Mouse (Mus musculus) forebrain, embryonic 12.5 days (tissue): Measurements from ENCODE around the gene Plscr1. TPM values are rescaled to one million over a fixed set of nuclear protein-coding genes. Genes with fewer than 3 reads are reported as not detected.

Experiments
- ATAC-seq: fragments of 200-750 bp; cut with Nextera tagmentation; 2 replicates; pipeline ENCODE4 v1.8.0; 2017; ENCODE audit warnings: moderate TSS enrichment; ENCODE audit not compliant: low FRiP score
- H3K27ac ChIP-seq: fragments of 300-500 bp; sonication (generic); 2 replicates; pipeline ENCODE4 v1.5.1; 2016; ENCODE audit warnings: mild to moderate bottlenecking
- H3K27me3 ChIP-seq: fragments of 300-500 bp; sonication (generic); 2 replicates; pipeline ENCODE4 v1.6.1; 2016; ENCODE audit warnings: mild to moderate bottlenecking
- H3K36me3 ChIP-seq: fragments of 300-500 bp; sonication (generic); replicated peaks from 2 replicates; pipeline ENCODE4 v1.6.1; 2016; ENCODE audit warnings: mild to moderate bottlenecking
- H3K4me1 ChIP-seq: fragments of 300-500 bp; sonication (generic); 2 replicates; pipeline ENCODE4 v1.6.1; 2016
- H3K4me2 ChIP-seq: fragments of 300-500 bp; sonication (generic); 2 replicates; pipeline ENCODE4 v1.6.1; 2016; ENCODE audit warnings: mild to moderate bottlenecking, moderate library complexity
- H3K4me3 ChIP-seq: fragments of 300-500 bp; sonication (generic); replicated peaks from 2 replicates; pipeline ENCODE4 v1.5.1; 2016; ENCODE audit warnings: mild to moderate bottlenecking
- H3K9ac ChIP-seq: fragments of 300-500 bp; sonication (generic); 2 replicates; pipeline ENCODE4 v1.6.1; 2016; ENCODE audit warnings: mild to moderate bottlenecking
- H3K9me3 ChIP-seq: fragments of 300-500 bp; sonication (generic); 2 replicates; pipeline ENCODE4 v1.6.1; 2016
- WGBS: fragments of 180-500 bp; shearing (Covaris S2); methylation state at CpG from one replicate; pipeline ENCODE4 v1.1.7; 2016; 5-methylcytosine and 5-hydroxymethylcytosine counted together
- polyA plus RNA-seq: library from polyadenylated mRNA; unstranded; fragments of >200 nt; fragmentation: Nextera tagmentation; extraction: Ambion mirVana; gene quantifications from 2 replicates; pipeline ENCODE4 v1.2.1, GENCODE M21; 2016

The Plscr1 gene
- polyA plus RNA-seq, 1 experiment from 2014 or later = 21.7 TPM

DNA sequence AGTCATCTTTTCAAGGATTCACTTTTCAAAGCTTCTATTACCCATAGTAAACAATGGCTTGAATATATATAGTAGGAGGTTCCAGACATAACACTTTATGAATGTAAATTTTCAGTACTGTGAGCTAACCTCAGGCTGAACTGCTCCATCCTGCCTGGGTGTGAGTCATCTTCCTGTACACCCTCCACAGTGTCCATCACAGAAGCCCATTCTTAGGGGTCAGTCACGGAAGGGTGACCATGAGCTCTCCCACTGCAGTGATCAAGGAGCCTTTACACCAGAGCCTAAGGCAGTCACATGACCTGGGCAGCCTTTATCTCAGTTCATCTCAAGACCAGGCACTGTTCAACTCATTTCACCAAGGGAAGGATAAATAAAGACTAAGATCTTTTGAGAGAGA lies 18.2 kb downstream of the Plscr1 start:
- Histone ChIP-seq H3K27me3 (no peaks in the 10 kb centered on the region), H3K4me3 (no peak overlapping the region), H3K4me1 (no peaks in the 10 kb centered on the region), H3K4me2 (no peak overlapping the region), H3K27ac (no peak overlapping the region), H3K9me3 (no peaks in the 10 kb centered on the region), H3K9ac (no peak overlapping the region), H3K36me3 (peaks cover 24% of the 10 kb centered on the region)
- no peak for ATAC-seq
- WGBS = 89% methylated on average over 1 of the region's 1 CpGs

DNA sequence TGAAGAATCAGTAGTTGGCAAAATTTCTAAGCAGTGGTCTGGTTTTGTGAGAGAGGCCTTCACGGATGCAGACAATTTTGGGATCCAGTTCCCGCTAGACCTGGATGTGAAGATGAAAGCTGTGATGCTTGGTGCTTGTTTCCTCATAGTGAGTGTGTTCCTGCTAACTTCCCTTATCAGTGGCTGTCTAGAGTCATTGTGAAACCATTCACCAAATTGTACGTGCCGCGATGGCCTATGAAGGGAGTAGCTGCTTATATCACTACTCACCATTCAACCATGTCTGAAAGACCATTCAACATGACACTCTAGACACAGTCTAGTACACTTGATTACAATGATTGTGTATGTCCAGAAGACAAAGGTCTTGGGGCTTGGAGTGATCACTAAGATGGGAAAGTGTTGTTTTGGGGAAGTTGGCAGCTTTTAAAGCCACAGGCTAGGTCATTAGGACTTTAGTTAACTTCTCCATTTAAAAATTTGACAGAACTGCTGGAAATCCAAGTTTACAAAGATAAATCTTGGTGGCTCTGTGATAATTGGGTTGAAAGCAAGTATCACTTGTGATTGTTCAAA lies 20.4 kb downstream of the Plscr1 start:
- no peak overlapping the region for H3K4me2 ChIP-seq
- no peaks in the 10 kb centered on the region for H3K4me1 ChIP-seq
- ATAC-seq = no peak
- WGBS = 94% methylated on average over 5 of the region's 5 CpGs
- no peak overlapping the region for H3K4me3 ChIP-seq
- H3K9me3 ChIP-seq = no peaks in the 10 kb centered on the region
- H3K27me3 ChIP-seq = no peaks in the 10 kb centered on the region
- no peak overlapping the region for H3K27ac ChIP-seq
- H3K9ac ChIP-seq = no peak overlapping the region
- H3K36me3 ChIP-seq = peaks cover 24% of the 10 kb centered on the region

DNA sequence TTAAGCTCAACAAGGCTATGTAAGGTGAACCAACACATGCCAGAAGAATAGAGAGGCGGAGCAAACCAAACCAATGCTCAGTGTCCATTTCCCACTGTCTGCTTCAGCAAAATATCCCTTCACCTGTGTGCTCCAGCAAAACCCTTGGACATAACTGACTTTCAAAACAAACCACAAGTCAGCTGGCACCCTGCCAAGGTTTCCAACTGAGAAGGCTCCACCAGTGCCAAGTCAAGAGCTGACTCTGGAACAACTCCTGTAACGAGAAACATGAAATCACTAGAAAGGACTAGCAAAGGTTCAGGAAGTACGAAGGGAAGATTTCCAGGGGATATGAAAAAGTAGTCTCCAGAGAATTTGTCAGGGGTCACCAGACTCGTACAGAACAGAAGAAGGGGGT lies 21.4 kb downstream of the Plscr1 start:
- peaks cover 24% of the 10 kb centered on the region for H3K36me3 ChIP-seq
- ATAC-seq = no peak
- H3K27ac ChIP-seq = no peak overlapping the region
- H3K27me3 ChIP-seq = no peaks in the 10 kb centered on the region
- H3K4me1 ChIP-seq = no peaks in the 10 kb centered on the region
- 56% methylated on average over 4 of the region's 4 CpGs for WGBS
- H3K4me2 ChIP-seq = no peak overlapping the region
- H3K9ac ChIP-seq = no peak overlapping the region
- H3K4me3 ChIP-seq = no peak overlapping the region
- H3K9me3 ChIP-seq = no peaks in the 10 kb centered on the region

DNA sequence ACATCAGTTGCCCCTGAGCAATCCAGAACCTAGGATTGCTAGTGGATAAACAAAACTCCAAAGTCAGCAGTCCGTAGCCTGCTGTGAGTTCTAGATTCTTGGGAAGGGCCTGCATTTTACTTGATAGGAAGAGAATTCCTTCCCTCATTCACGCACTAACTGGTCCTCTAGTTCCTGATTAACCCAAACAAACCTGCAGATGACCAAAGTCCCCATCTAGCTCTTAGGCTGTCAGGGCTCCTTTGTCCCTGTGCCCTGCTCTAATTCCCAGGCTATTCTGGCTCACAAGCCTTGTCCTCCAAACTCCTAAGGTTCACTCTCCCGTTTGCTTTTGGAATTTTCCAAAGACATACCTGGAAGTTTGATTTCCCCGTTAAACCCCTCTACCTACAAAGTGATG lies 23.1 kb downstream of the Plscr1 start:
- H3K4me1 ChIP-seq = no peaks in the 10 kb centered on the region
- no peak overlapping the region for H3K4me2 ChIP-seq
- WGBS = 91% methylated on average over 4 of the region's 4 CpGs
- no peak overlapping the region for H3K4me3 ChIP-seq
- H3K27ac ChIP-seq = no peak overlapping the region
- peaks cover 20% of the 10 kb centered on the region for H3K36me3 ChIP-seq
- no peaks in the 10 kb centered on the region for H3K27me3 ChIP-seq
- H3K9ac ChIP-seq = no peak overlapping the region
- no peaks in the 10 kb centered on the region for H3K9me3 ChIP-seq
- no peak for ATAC-seq

DNA sequence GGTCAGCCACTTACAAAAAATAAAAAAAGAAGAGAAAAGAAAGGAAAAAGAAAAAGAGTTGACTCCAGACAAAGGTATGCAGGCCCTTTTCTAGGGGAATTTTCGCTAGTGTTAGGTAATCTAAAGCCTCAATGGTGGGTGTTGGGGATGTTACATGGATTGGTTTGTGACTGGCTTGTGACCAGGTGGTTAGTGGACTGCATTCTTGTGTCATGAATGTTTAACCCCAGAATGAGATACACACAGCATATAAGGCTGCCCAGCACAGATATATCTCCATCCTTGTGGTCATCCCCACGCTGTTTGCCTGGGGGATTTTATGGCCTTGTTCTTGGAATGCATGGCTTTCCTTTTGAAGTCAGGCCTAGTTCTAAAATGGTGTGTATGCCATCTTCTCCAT lies 23.7 kb downstream of the Plscr1 start:
- Histone ChIP-seq H3K27me3 (no peaks in the 10 kb centered on the region), H3K4me1 (no peaks in the 10 kb centered on the region), H3K4me2 (no peak overlapping the region), H3K9ac (no peak overlapping the region), H3K9me3 (no peaks in the 10 kb centered on the region), H3K4me3 (no peak overlapping the region), H3K36me3 (peaks cover 17% of the 10 kb centered on the region), H3K27ac (no peak overlapping the region)
- no peak for ATAC-seq
- 88% methylated on average over 2 of the region's 2 CpGs for WGBS

DNA sequence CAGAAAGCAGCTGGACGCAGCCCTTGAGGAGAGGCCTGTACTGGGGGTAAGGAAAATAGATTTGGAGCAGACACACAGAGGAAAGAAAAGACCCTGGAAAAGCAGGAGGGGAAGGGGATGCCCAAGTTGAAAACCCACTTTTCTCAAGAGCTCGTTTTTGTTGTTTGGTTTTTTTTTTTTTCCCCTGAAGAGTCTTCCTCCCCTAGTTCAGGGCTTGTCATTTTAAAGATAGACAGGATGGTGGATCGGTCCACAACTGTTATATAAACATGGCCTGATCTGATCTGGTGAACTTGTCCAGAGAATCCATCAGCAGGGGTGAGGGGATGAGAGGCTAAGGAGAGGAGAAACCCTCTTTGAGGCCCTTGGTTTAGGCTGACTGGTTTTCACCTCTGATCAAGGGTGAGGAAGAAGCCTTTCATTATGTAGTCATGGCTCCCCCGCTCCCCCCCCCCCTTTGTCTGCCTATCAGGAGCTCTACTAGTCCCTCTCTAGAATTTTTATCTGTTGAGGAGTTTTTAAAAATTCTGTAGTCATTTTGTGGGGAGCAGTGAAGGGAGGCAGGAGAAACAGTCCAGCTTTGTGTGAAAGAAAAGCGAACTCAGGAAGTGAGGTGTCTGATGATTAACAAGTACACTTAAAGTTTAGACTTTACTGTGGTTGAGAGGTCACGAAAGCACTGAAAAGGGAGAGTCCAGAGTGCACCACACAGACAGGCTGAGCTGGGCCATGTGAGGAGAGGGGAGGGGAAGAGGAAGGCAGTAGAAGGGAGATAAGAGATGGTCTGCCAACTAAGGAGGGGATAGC lies 24.6 kb downstream of the Plscr1 start:
- no peak for ATAC-seq
- no peaks in the 10 kb centered on the region for H3K27me3 ChIP-seq
- H3K27ac ChIP-seq = no peak overlapping the region
- H3K4me3 ChIP-seq = no peak overlapping the region
- H3K36me3 ChIP-seq = peaks cover 11% of the 10 kb centered on the region; the same call in 1 of the 2 replicates
- WGBS = 77% methylated on average over 6 of the region's 6 CpGs
- H3K4me2 ChIP-seq = no peak overlapping the region
- no peak overlapping the region for H3K9ac ChIP-seq
- H3K4me1 ChIP-seq = no peaks in the 10 kb centered on the region
- no peaks in the 10 kb centered on the region for H3K9me3 ChIP-seq

DNA sequence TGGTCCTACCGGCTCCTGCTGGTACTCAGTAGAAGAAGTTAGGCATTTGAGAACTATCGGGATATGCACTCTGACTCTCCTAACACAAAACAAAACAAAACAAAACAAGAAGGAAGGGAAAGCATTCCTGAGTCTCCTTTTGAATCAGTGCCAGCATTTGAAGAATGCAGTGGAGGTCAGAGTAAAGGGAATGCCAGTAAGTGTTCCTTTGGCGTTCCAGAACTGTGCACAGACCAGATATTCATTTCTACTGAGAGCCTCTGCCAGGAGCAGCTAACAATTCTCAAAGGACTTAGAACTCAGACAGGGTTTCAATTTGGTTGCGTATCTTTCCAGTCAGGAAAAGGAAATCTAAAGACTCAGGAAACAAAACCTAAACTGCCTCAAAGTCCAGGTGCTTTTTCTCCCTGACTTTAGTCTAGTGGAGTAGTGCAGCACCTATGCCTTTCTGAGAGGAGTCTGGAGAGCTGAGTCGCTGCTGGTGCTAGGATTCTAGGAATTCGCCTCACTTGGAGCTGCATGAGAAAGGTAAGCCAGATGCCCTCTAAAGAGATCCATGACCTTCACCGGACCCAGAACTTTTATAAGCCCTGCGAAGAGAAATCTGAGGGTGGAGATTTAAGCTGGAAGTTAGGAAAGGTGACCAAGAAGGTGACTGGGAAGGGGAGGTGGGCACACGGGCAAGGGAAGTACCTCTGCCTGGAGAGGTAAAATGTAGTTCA lies 26.1 kb downstream of the Plscr1 start, which contains the start of gene Plscr2:
TSS of gene Plscr2 (plus strand) at position 117 of the 722 bp plus-strand sequence.
- H3K4me3 ChIP-seq = no peak within 1 kb of the TSS
- WGBS = 79% methylated on average over 9 of the region's 9 CpGs
- H3K4me2 ChIP-seq = no peak within 1 kb of the TSS
- H3K27ac ChIP-seq = no peak within 1 kb of the TSS
- H3K9ac ChIP-seq = no peak within 1 kb of the TSS
- 0 out of 2 replicates have a peak, but pooled peaks cover 4% of the 10 kb centered on the region for H3K36me3 ChIP-seq
- no peaks in the 10 kb centered on the region for H3K4me1 ChIP-seq
- ATAC-seq = no peak
- no peaks in the 10 kb centered on the region for H3K9me3 ChIP-seq
- H3K27me3 ChIP-seq = no peaks in the 10 kb centered on the region

DNA sequence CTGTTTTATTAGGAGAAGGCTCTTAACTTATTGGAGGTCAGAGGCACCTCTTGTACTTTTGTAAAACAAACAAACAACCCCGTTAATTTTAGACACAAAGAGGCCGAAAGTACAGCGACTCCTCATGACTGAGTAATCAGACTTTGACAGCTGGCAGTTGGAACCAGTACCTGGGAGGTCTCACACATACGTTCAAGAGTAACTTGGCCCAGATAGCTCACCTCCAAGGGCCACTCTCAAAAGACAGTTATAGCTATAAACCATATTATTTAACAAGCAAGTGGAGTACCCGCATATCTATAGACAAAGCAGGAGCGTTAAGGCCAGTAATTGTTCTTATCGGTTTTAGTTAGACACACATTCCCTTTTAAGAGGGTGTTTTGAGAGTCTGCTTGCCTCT lies 26.8 kb downstream of the Plscr1 start:
- Histone ChIP-seq H3K9ac (no peak overlapping the region), H3K9me3 (no peaks in the 10 kb centered on the region), H3K4me2 (no peak overlapping the region), H3K4me3 (no peak overlapping the region), H3K27me3 (no peaks in the 10 kb centered on the region), H3K36me3 (no peaks in the 10 kb centered on the region), H3K4me1 (no peaks in the 10 kb centered on the region), H3K27ac (no peak overlapping the region)
- 82% methylated on average over 7 of the region's 7 CpGs for WGBS
- no peak for ATAC-seq

DNA sequence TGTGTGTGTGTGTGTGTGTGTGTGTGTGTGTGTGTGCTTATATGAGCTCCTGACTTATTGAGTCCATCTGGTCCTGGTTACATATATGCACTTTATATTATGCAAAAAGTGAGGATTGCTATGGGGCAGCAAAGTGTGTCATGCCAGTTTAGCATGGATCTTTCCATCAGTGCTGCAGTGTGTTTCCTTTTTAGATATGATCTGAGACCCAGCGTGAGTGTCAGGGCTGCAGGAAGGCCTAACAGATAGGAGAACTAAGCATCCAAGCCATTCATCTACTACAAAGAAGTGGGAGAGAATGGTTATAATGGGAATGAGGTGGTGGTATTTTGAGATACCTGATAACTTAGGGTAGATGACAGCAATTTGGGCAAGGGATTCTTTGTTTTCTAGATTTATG lies 30.5 kb downstream of the Plscr1 start:
- H3K9me3 ChIP-seq = no peaks in the 10 kb centered on the region
- ATAC-seq = no peak

DNA sequence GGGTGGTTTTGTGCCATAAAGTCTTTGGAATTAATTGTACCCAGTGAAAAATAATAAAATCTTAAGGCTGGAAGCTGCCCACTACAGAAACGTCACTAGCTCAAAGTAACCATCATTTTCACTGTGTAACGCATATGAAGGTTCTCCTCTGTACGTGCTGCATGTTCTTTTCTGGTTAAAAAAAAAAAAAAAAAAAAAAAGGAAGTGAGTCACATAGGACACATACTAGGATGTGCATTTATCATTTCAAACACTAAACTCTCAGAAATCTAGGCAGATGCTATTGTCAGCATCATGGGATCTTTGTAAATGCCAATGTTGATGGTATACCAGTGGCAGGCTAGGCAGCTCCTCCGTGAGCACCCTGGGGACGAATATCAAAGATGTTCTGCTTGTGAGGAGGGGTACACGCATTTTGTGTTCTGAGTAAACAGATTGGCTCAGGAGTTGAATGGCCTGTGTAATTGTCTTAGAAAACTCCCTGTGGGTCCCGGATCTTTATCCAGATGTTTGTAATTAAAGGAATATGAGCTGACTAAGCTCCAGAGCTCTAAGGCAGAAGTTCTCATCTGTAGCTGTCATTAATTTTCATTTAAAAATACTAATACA lies 33.1 kb downstream of the Plscr1 start:
- ATAC-seq = no peak

More for the DNA sequence above, 30.5 kb downstream of the Plscr1 start:
- Histone ChIP-seq H3K9ac (no peak overlapping the region), H3K36me3 (no peaks in the 10 kb centered on the region), H3K4me3 (no peak overlapping the region), H3K4me2 (no peak overlapping the region), H3K4me1 (no peaks in the 10 kb centered on the region), H3K27me3 (no peaks in the 10 kb centered on the region), H3K27ac (no peak overlapping the region)
- 90% methylated on average over 1 of the region's 1 CpGs for WGBS

DNA sequence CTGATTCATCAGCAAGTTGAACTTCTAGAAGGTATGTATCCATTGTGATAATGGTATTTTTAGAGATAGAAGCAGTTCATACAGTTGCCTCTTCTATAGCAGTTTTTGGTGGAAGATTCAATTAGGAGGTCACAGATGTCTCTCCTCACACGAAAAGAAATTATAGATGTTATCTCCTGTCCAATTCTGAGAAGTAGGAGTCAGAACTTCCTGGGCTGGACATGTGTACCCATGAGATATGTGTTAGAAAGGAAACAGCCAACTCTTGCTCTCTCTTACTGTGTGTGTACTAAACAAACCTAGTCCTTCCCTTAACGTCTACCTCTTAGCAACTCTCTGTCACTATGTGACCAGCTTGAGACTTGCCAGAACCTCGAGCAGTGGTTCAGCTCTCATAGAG lies 40.1 kb downstream of the Plscr1 start:
- Histone ChIP-seq H3K36me3 (no peaks in the 10 kb centered on the region), H3K27me3 (no peaks in the 10 kb centered on the region), H3K4me3 (no peak overlapping the region), H3K4me1 (no peaks in the 10 kb centered on the region), H3K9ac (no peak overlapping the region), H3K4me2 (no peak overlapping the region), H3K9me3 (no peaks in the 10 kb centered on the region), H3K27ac (no peak overlapping the region)
- 82% methylated on average over 3 of the region's 3 CpGs for WGBS
- ATAC-seq = no peak

More for the DNA sequence above, 33.1 kb downstream of the Plscr1 start:
- Histone ChIP-seq H3K27me3 (no peaks in the 10 kb centered on the region), H3K27ac (no peak overlapping the region), H3K4me3 (no peak overlapping the region), H3K9ac (no peak overlapping the region), H3K4me2 (no peak overlapping the region), H3K36me3 (no peaks in the 10 kb centered on the region), H3K4me1 (no peaks in the 10 kb centered on the region), H3K9me3 (no peaks in the 10 kb centered on the region)
- 47% methylated on average over 7 of the region's 7 CpGs for WGBS

DNA sequence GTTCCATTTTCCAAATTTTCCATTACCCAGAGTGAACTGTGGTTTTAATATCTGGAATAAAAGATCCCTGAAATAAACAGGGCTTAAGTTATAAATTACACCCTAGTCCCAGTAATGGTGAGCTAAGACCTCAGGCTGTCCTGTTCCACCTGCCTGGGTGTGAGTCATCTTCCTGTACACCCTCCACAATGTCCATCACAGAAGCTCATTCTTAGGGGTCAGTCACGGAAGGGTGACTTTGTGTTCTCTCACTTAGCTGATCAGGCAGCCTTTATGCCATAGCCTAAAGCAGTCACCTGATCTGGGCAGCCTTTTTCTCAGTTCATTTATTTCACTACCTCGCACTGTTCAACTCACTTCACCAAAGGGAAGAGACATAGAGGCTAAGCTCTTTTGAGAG lies 42.6 kb downstream of the Plscr1 start:
- H3K27ac ChIP-seq = no peak overlapping the region
- no peak overlapping the region for H3K4me3 ChIP-seq
- H3K4me2 ChIP-seq = no peak overlapping the region
- no peaks in the 10 kb centered on the region for H3K9me3 ChIP-seq
- no peak for ATAC-seq
- H3K9ac ChIP-seq = no peak overlapping the region
- H3K4me1 ChIP-seq = no peaks in the 10 kb centered on the region
- WGBS = 72% methylated on average over 2 of the region's 2 CpGs
- no peaks in the 10 kb centered on the region for H3K36me3 ChIP-seq
- H3K27me3 ChIP-seq = no peaks in the 10 kb centered on the region
